Mouse (Mus musculus) urinary bladder, postnatal 14 days (tissue): Measurements from ENCODE around the gene Pycr2.

Source experiments
- DNase-seq: peaks from one replicate; pipeline ENCODE4 v3.0.0; 2021; ENCODE audit warnings: low spot score

Gene Pycr2

DNA sequence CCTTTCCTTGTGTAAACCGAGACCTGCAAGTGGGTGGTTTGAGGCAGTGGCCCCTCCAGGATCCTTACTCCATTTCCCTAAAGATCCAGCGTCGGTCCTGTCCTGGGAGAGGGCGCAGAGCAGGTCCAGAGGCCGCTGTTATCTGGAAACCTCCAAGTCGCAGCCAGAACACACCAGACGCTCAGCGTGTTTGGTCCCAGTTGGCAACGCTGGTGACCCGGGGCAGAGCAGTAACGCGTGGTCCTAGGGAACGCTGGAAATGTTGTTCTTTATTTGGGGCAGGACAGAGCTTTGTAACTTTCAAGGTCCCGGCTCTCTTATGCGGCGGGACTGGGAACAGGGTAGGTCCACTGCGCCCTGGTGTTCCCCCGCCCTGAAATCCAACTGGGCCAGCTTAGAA is 37.6 kb downstream of the Pycr2 start:
- DNase-seq: no peak

DNA sequence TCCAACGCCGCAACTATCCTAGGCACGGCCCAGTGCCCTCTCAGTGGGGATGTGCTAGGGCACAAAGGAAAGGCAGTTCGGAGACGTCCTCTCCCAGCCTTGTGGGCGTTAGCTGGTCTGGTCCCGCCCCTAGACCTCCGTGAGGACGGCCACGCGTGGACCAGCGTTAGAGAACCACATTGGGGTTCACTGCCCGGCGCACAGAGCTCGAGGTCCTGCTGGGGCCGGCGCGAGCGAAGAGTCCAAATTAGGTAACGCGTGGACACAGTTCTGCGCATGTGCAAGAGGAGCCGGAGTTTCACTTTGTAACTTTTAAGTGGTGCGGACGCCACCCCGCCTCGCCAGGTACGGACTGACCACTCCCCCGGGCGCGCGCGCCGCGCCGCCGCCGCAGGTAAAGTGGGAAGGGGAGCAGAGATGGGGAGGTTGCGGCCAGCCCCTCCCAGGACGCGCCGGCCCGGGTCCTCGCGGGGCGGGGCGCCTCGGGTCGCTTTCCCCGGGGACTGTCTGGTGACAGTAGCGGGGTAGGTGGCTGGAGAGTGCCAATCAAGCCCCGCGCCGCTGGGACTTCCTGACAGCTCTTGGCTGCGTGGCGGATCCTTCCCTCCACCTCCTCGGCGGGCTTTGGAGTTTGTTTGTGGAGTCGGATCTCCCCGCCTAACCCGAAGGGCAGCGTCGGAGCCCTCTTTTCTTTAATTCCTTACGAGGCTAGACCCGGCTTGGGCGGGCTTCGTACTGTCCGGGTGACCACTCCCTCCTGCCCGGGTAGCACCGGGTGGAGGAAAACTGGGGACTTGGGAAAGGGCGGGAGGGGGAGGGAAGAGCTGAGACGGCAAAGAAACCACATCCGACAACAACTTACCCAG is 38.3 kb downstream of the Pycr2 start, which contains the start of gene Tmem63a:
Gene Tmem63a (plus strand): TSS at position 179 of the 866 bp plus-strand sequence.
- peak; percentile 85 for DNase-seq

- no peak for DNase-seq
These were observed 39.0 kb downstream of the Pycr2 start for GRCm38 (mm10) chr1:180943032-180943644.

DNA sequence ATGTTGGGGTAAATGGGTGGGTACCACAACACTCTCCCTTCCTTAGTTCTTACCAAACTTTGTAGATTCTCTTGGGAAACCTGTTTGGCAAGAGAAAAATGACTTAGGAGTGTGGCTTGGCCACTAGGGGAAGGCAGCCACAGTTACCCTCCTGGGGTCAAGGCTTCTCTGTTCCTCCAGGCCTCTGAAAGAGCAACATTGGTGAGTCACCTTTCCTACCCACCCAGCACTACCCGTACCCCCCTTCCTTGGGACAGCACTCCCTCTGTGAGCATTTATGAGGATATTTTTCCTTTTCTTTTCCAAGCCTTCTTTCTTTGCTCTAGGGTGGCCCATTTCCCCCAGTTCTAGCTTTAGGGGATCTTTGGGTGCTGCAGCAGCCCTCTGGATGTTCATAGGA is 39.8 kb downstream of the Pycr2 start:
- DNase-seq: no peak

DNA sequence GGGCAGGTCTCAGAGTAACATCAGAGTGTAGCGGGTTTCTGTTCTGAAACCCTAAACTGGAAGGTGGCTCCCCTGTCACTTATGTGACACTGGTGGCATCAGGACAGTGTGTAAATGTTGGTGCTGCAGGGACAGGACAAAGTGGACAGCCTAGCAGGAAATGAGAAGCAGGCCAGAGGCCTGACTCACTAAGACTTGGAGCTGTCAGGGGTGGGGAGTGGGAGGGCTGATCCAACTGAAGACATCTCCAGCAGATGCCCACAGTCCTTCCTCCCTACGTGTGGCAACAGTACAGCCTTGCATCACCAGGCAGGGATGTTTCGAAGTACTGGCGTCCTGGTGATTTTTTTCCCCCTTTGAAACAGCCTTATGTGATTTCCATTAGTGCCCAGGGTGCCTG is 40.5 kb downstream of the Pycr2 start:
- no peak for DNase-seq

DNA sequence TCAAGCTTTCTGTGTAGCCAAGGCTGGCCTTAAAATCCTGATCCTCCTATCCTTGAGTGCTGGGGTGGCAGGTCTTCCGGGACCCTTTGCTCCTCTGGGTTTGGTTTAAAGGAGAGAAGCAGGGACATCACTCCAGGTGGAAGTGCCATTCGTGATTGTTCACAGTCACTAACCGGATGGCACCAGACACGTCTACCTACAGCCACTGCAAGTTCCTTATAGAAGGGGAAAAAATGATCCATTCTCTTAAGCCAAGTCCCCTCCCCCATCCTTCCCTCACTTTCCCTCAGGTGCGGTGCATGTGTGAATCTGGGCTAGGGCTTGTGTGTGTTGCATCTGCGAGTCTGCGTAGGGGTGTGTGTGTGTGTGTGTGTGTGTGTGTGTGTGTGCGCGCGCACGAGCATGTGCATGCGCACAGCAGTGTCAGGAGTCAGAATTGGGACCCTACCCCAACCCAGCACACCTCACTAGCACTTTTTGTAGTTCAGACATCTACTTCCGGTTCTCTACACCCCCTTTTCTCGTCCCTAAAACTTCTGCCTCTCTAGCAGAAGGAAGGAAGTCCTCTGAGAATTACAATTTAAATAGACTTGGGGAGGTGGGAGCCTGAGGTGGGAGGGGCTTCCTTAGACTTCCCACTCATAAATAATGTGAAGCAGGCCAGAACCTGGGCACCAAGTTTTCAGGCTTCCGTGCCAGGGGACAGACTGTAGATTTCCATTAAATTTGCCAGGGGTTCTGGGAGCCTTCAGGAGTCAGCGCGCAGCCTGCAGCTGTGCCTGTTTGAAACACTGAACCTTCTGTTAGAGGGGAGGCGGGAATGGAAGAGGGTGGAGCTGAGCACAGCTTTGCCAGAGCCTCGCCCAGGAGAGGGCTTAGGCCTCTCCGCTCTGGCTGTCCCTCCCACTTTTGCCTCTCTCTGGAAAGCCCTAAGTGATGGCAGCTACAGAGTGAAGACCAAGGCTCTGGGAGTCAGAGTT is 41.2 kb downstream of the Pycr2 start:
- DNase-seq: peak; percentile 72

- DNase-seq: no peak
These were observed 42.4 kb downstream of the Pycr2 start for GRCm38 (mm10) chr1:180946448-180946847.

DNA sequence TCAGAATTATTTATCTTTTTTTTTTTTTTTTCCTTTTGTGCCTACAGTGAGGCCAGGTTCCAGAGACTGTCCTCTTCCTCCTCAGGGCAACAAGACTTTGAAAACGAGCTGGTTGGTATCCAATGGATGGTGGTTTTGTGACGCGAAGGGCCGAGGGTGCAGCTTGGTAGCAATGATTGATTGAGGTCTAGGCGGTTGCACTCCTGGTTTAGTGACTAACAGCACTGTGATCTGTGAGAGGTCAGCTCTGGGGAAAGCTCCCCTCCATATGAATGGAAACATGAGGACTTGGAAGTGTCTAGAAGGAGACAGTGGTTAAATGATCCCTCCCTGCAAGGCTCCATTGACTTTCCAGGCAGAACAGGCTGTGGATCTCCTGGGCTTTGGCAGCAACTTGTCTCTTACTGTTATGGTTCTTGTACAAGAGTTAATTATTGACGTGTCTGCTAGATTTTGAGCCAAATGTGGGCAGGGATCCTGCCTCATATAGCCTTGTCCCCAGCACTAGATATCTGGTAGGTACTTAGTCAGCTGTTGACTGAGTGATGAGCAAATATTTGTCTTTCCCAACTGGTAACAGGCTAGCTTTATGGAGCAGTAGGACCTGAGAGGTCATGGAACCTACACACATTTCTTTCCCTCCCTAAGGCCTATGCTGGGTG is 48.1 kb downstream of the Pycr2 start:
- no peak for DNase-seq

GRCm38 (mm10) chr1:180952808-180953207 is 48.7 kb downstream of the Pycr2 start:
- peak; percentile 57 for DNase-seq

- DNase-seq: no peak
These were observed 52.3 kb downstream of the Pycr2 start for GRCm38 (mm10) chr1:180956401-180956800.

DNA sequence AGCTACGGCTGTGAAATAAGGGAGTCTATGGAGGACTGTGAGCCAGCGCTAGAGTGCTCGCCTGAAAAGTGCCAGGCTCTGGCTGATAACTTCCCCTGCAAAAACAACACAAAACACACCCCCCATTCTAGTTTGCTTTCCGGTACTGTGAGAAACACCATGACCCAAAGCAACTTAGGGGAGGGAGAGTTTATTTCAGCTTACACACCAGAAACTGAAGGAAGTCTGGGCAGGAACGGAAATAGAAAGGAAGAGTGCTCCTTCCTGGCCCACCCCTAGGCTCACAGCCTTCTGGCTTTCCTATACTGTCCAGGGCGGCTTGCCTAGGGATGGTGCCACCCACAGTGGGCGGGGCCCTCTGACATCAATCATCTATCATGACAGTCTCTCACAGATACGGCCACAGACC is 52.9 kb downstream of the Pycr2 start:
- no peak for DNase-seq
